Mouse (Mus musculus) CH12.LX (cell line): ENCODE results near the gene Map4k5. TPM values are rescaled to one million over a fixed set of nuclear protein-coding genes. Genes with fewer than 3 reads are reported as not detected.

Source experiments
- DNase-seq: peaks from one replicate; pipeline ENCODE4 v3.0.0-alpha.2; 2013; ENCODE audit errors: extremely low read depth
- H3K27ac ChIP-seq: 2 replicates; pipeline ENCODE4 v1.5.1; 2012; ENCODE audit warnings: low read depth, mild to moderate bottlenecking, control low read depth, moderate library complexity; ENCODE audit not compliant: insufficient read depth
- H3K27me3 ChIP-seq: replicated peaks from 2 replicates; pipeline ENCODE3; 2012; ENCODE audit warnings: inconsistent platforms
- H3K36me3 ChIP-seq, 2 experiments: replicated peaks in 1 of 2; 2 replicates each; pipeline versions ENCODE3 to v1.6.1; 2012; ENCODE audit warnings: inconsistent platforms in 1 of 2, low read length in 1 of 2, mild to moderate bottlenecking in 1 of 2, mixed read lengths in 1 of 2, moderate library complexity in 1 of 2; ENCODE audit not compliant: control insufficient read depth in 1 of 2, insufficient read depth in 1 of 2
- H3K4me1 ChIP-seq, 2 experiments: 2 replicates each; pipeline ENCODE4 v1.6.1; 2012; ENCODE audit warnings: inconsistent platforms in 1 of 2, moderate library complexity in 1 of 2; ENCODE audit not compliant: insufficient read depth in 2 of 2, control insufficient read depth in 1 of 2
- H3K4me2 ChIP-seq: 2 replicates; pipeline ENCODE4 v1.6.1; 2012; ENCODE audit warnings: low read depth, mild to moderate bottlenecking, control low read depth; ENCODE audit not compliant: poor library complexity, insufficient read depth, severe bottlenecking
- H3K4me3 ChIP-seq, 3 experiments: fragments of 150-350 bp in 1 of 3; sonication (generic) in 1 of 3; replicated peaks in 1 of 3; 2 replicates each; pipeline versions ENCODE3 to v1.5.1; 2011 to 2012; ENCODE audit warnings: low read depth in 2 of 3, low read length in 2 of 3, mild to moderate bottlenecking in 2 of 3, moderate library complexity in 2 of 3, control low read depth in 1 of 3, improper control_type of control experiment in 1 of 3, inconsistent platforms in 1 of 3, mixed read lengths in 1 of 3; ENCODE audit not compliant: poor library complexity in 1 of 3
- H3K79me2 ChIP-seq: replicated peaks from 2 replicates; pipeline ENCODE4 v1.6.1; 2012; ENCODE audit warnings: mild to moderate bottlenecking, moderate library complexity; ENCODE audit not compliant: control insufficient read depth, poor library complexity, insufficient read depth, severe bottlenecking; ENCODE audit errors: extremely low read depth
- H3K9ac ChIP-seq: 2 replicates; pipeline ENCODE4 v1.6.1; 2012; ENCODE audit warnings: low read depth, mild to moderate bottlenecking, control low read depth, moderate library complexity; ENCODE audit not compliant: insufficient read depth
- H3K9me3 ChIP-seq: replicated peaks from 2 replicates; pipeline ENCODE3; 2012; ENCODE audit warnings: low read length, inconsistent platforms, mixed read lengths
- BHLHE40 ChIP-seq: IDR thresholded peaks from 2 replicates; pipeline ENCODE4 v1.6.1; 2011; ENCODE audit warnings: mild to moderate bottlenecking, low read depth, low read length, improper control_type of control experiment
- CHD1 ChIP-seq: IDR thresholded peaks from 2 replicates; pipeline ENCODE4 v1.6.1; 2012; ENCODE audit warnings: low read depth, low read length, improper control_type of control experiment, inconsistent platforms
- CHD2 ChIP-seq: IDR thresholded peaks from 2 replicates; pipeline ENCODE4 v1.6.1; 2011; ENCODE audit warnings: low read length, improper control_type of control experiment
- E2F4 ChIP-seq: IDR thresholded peaks from 2 replicates; pipeline ENCODE4 v1.6.1; 2011; ENCODE audit warnings: low read depth, low read length, improper control_type of control experiment; ENCODE audit not compliant: insufficient replicate concordance
- ELF1 ChIP-seq: IDR thresholded peaks from 2 replicates; pipeline ENCODE4 v1.6.1; 2014; ENCODE audit warnings: low read depth, mild to moderate bottlenecking, inconsistent platforms, low read length, improper control_type of control experiment
- GABPA ChIP-seq: IDR thresholded peaks from 2 replicates; pipeline ENCODE4 v1.6.1; 2012; ENCODE audit warnings: low read depth, low read length, improper control_type of control experiment, inconsistent platforms; ENCODE audit not compliant: insufficient replicate concordance
- HCFC1 ChIP-seq: IDR thresholded peaks from 2 replicates; pipeline ENCODE4 v1.6.1; 2012; ENCODE audit warnings: low read depth, mild to moderate bottlenecking, inconsistent platforms, low read length, improper control_type of control experiment
- JUND ChIP-seq: conservative IDR thresholded peaks from 2 replicates; pipeline ENCODE4 v1.6.1; 2011; ENCODE audit warnings: low read depth, low read length, improper control_type of control experiment
- MAX ChIP-seq: IDR thresholded peaks from 2 replicates; pipeline ENCODE4 v1.6.1; 2011; ENCODE audit warnings: low read length, improper control_type of control experiment
- MAZ ChIP-seq: IDR thresholded peaks from 2 replicates; pipeline ENCODE4 v1.6.1; 2012; ENCODE audit warnings: low read depth, mild to moderate bottlenecking, inconsistent platforms, low read length, improper control_type of control experiment, moderate library complexity
- MEF2A ChIP-seq: IDR thresholded peaks from 2 replicates; pipeline ENCODE4 v1.6.1; 2014; ENCODE audit warnings: low read depth, mild to moderate bottlenecking, inconsistent platforms, low read length, improper control_type of control experiment, borderline replicate concordance
- MXI1 ChIP-seq: IDR thresholded peaks from 2 replicates; pipeline ENCODE4 v1.6.1; 2011; ENCODE audit warnings: mild to moderate bottlenecking, low read depth, low read length, improper control_type of control experiment
- PAX5 ChIP-seq: IDR thresholded peaks from 2 replicates; pipeline ENCODE4 v1.6.1; 2012; ENCODE audit warnings: low read length, inconsistent platforms, mixed read lengths
- POLR2A ChIP-seq: IDR thresholded peaks from 2 replicates; pipeline ENCODE4 v1.6.1; 2011; ENCODE audit warnings: low read depth, mild to moderate bottlenecking, improper control_type of control experiment, low read length
- POLR2AphosphoS2 ChIP-seq: IDR thresholded peaks from 2 replicates; pipeline ENCODE4 v1.6.1; 2011; ENCODE audit warnings: low read depth, low read length, improper control_type of control experiment
- RCOR1 ChIP-seq: conservative IDR thresholded peaks from 2 replicates; pipeline ENCODE4 v1.6.1; 2012; ENCODE audit warnings: low read depth, mild to moderate bottlenecking, inconsistent platforms, low read length, improper control_type of control experiment
- SMC3 ChIP-seq: IDR thresholded peaks from 2 replicates; pipeline ENCODE4 v1.6.1; 2011; ENCODE audit warnings: low read depth, low read length, improper control_type of control experiment
- UBTF ChIP-seq: IDR thresholded peaks from 2 replicates; pipeline ENCODE4 v1.6.1; 2012; ENCODE audit warnings: low read depth, mild to moderate bottlenecking, inconsistent platforms, low read length, improper control_type of control experiment, moderate library complexity
- USF2 ChIP-seq: conservative IDR thresholded peaks from 2 replicates; pipeline ENCODE4 v1.6.1; 2011; ENCODE audit warnings: low read depth, low read length, improper control_type of control experiment
- ZC3H11A ChIP-seq: IDR thresholded peaks from 2 replicates; pipeline ENCODE4 v1.6.1; 2012; ENCODE audit warnings: low read depth, mild to moderate bottlenecking, inconsistent platforms, low read length, improper control_type of control experiment
- ZKSCAN1 ChIP-seq: IDR thresholded peaks from 2 replicates; pipeline ENCODE4 v1.6.1; 2012; ENCODE audit warnings: low read depth, inconsistent platforms, low read length, improper control_type of control experiment, borderline replicate concordance
- ZNF384 ChIP-seq: IDR thresholded peaks from 2 replicates; pipeline ENCODE4 v1.6.1; 2012; ENCODE audit warnings: low read depth, low read length, improper control_type of control experiment, inconsistent platforms
- dilution Hi-C: fragments of 300-500 bp; cut with MboI; formaldehyde crosslinking; loops from 2 replicates; pipeline ENCODE4 v1.14.3; 2020; ENCODE audit warnings: low sequenced_read_pairs; ENCODE audit not compliant: extremely low pct_unique_long_range_greater_than_20kb, extremely low pct_ligation_motif_present
- in situ Hi-C: fragments of 300-500 bp; cut with MboI; formaldehyde crosslinking; loops from 3 replicates; pipeline ENCODE4 v1.14.3; 2019; ENCODE audit warnings: low sequenced_read_pairs, low pct_ligation_motif_present, low pct_unique_long_range_greater_than_20kb, mixed read lengths
- polyA plus RNA-seq: library from polyadenylated mRNA; unstranded; fragments of >175 nt; gene quantifications from 2 replicates; pipeline ENCODE4 v1.2.1, GENCODE M21; 2012; ENCODE audit warnings: low read depth; ENCODE audit not compliant: insufficient read length
- total RNA-seq, 2 experiments: library from RNA; depleted of rRNA; stranded (reverse); fragments of 300-350 nt in 1 of 2; fragments of >200 nt in 1 of 2; gene quantifications; 2 replicates each; pipeline ENCODE4 v1.2.3; 2012 to 2014

Gene Map4k5
- total and polyA plus RNA-seq, 3 experiments, result 7.8 to 13.5 (median 12.5) TPM

GRCm38 (mm10) chr12:69881198-69881905 is 11.6 kb downstream of the Map4k5 start:
- Histone ChIP-seq H3K27me3 (no peaks in the 10 kb centered on the region), H3K79me2 (peaks cover 3% of the 10 kb centered on the region; the same call in 1 of the 2 replicates), H3K4me3 (no peak overlapping the region), H3K4me2 (no peak overlapping the region), H3K36me3 (peaks cover 0 to 10% of the 10 kb centered on the region in 2 experiments), H3K9me3 (no peaks in the 10 kb centered on the region), H3K4me1 (peaks cover 0 to 14% of the 10 kb centered on the region in 2 experiments; a peak in 2 of 4 replicates), H3K27ac (no peak overlapping the region), H3K9ac (no peak overlapping the region)
- no peak for DNase-seq
- in situ Hi-C loops (loop anchor here (5.0 kb wide), 1 partner anchor 44 kb away; no protein-coding TSS in a partner anchor), dilution Hi-C loops (no loop called here)
- TF ChIP-seq POLR2AphosphoS2 (no peak), E2F4 (no peak), ZC3H11A (no peak), ZNF384 (no peak), USF2 (no peak), CHD2 (no peak), UBTF (no peak), HCFC1 (no peak), POLR2A (no peak), ELF1 (no peak), RCOR1 (no peak), MEF2A (no peak), PAX5 (no peak), JUND (no peak), ZKSCAN1 (no peak), MXI1 (no peak), GABPA (no peak), MAZ (no peak)

GRCm38 (mm10) chr12:69879739-69880138 is 13.3 kb downstream of the Map4k5 start:
- H3K4me2 ChIP-seq, result no peak overlapping the region
- H3K9ac ChIP-seq, result no peak overlapping the region
- no peaks in the 10 kb centered on the region for H3K9me3 ChIP-seq
- H3K4me1 ChIP-seq, result peaks cover 0 to 4% of the 10 kb centered on the region in 2 experiments; a peak in 1 of 4 replicates
- no peak overlapping the region for H3K4me3 ChIP-seq
- peaks cover 0 to 9% of the 10 kb centered on the region in 2 experiments for H3K36me3 ChIP-seq
- no peaks in the 10 kb centered on the region for H3K27me3 ChIP-seq
- DNase-seq, result no peak
- TF ChIP-seq SMC3, result no peak
- TF ChIP-seq ZNF384, result no peak
- no peak for TF ChIP-seq GABPA
- no peak for TF ChIP-seq MAZ
- TF ChIP-seq CHD1, result no peak
- no peak for TF ChIP-seq BHLHE40
- no peak for TF ChIP-seq MAX
- TF ChIP-seq JUND, result no peak
- H3K27ac ChIP-seq, result no peak overlapping the region
- in situ Hi-C loops (loop anchor here (5.0 kb wide), 1 partner anchor 42 kb away; no protein-coding TSS in a partner anchor), dilution Hi-C loops (no loop called here)
- peaks cover 3% of the 10 kb centered on the region; the same call in 1 of the 2 replicates for H3K79me2 ChIP-seq
